Mouse (Mus musculus): Measurements from ENCODE around the gene Sfxn5. TPM values are rescaled to one million over a fixed set of nuclear protein-coding genes. Genes with fewer than 3 reads are reported as not detected.

Sfxn5 gene
- polyA plus RNA-seq, 1 experiment from 2014 or later, result 15.8 TPM

DNA sequence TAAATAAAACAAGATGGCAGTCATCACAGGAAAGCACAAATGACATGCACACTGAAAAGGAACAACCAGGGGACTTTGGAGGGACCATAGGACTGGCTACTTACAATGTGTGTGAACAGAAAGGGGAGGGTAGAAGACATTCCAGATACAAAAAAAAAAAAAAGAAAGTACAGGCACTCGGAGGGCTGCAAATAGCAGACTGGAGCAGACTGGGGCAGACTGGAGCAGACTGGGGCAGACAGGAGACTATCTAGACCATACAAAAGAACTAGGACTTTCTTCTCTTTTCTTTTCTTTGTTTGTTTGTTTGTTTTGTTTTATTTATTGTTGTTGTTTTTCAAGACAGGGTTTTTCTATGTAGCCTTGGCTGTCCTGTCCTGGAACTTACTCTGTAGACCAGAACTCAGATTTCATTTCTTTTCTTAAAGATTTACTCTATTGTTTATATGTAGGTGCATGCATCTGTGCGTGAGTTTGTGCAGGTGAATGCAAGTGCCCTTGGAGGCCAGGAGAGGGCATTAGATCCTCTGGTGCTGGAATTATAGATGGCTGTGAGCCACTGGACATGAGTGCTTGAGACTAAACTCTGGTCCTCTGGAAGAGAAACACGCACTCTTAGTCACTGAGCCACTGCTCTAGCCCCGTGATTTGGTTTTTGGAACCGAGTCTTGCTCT, 30.1 kb upstream of the Sfxn5 start:
- 93% methylated on average over 5 of the region's 5 CpGs for WGBS
- Histone ChIP-seq H3K4me1 (replicated peaks) (peaks cover 11% of the 10 kb centered on the region), H3K4me3 (no peak overlapping the region), H3K27me3 (no peaks in the 10 kb centered on the region), H3K36me3 (no peaks in the 10 kb centered on the region), H3K9me3 (no peaks in the 10 kb centered on the region), H3K27ac (replicated peaks) (no peak overlapping the region), H3K4me2 (no peak overlapping the region), H3K9ac (no peak overlapping the region)
- no peak for ATAC-seq (ENCODE audit: low read depth)

- H3K9me3 ChIP-seq, result no peaks in the 10 kb centered on the region
These were observed 29.4 kb upstream of the Sfxn5 start for GRCm38 (mm10) chr6:85362610-85363009.

DNA sequence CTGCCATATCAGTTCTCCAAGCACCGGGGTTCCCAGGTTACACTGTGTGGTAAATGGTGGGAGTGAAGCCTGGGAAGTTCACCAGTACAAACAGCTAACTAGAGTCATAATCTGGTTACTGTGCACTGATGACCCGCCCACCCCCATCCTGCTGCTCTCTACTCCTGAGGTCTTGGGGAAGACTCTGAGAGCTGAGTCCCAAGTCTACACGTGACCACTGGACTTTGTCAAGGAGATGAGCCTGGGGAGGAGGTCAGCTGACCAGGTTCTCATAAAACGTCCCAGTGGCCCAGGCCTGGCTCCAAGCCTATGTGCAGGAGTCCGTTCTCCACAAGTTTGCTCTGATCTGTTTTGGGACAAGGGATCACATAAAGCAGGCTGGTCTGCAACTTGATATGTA, 27.1 kb upstream of the Sfxn5 start:
- WGBS, result 80% methylated on average over 5 of the region's 5 CpGs
- H3K36me3 ChIP-seq, result no peaks in the 10 kb centered on the region
- no peak overlapping the region for H3K4me2 ChIP-seq
- H3K4me3 ChIP-seq, result no peak overlapping the region
- no peak overlapping the region for H3K9ac ChIP-seq
- no peaks in the 10 kb centered on the region for H3K9me3 ChIP-seq
- H3K27ac ChIP-seq (replicated peaks), result no peak overlapping the region
- H3K4me1 ChIP-seq (replicated peaks), result no peaks in the 10 kb centered on the region
- no peak for ATAC-seq (ENCODE audit: low read depth)
- H3K27me3 ChIP-seq, result no peaks in the 10 kb centered on the region

More at GRCm38 (mm10) chr6:85362610-85363009, 29.4 kb upstream of the Sfxn5 start:
- no peak overlapping the region for H3K9ac ChIP-seq
- no peak for ATAC-seq (ENCODE audit: low read depth)
- H3K27me3 ChIP-seq, result no peaks in the 10 kb centered on the region
- no peak overlapping the region for H3K4me2 ChIP-seq
- no peaks in the 10 kb centered on the region for H3K36me3 ChIP-seq
- H3K4me3 ChIP-seq, result no peak overlapping the region
- no peak overlapping the region for H3K27ac ChIP-seq (replicated peaks)
- peaks cover 11% of the 10 kb centered on the region for H3K4me1 ChIP-seq (replicated peaks)
- 85% methylated on average over 5 of the region's 5 CpGs for WGBS

GRCm38 (mm10) chr6:85358877-85359276, 25.7 kb upstream of the Sfxn5 start:
- no peak overlapping the region for H3K4me3 ChIP-seq
- no peaks in the 10 kb centered on the region for H3K9me3 ChIP-seq
- H3K4me2 ChIP-seq, result no peak overlapping the region
- H3K4me1 ChIP-seq (replicated peaks), result no peaks in the 10 kb centered on the region
- no peak overlapping the region for H3K27ac ChIP-seq (replicated peaks)
- ATAC-seq (ENCODE audit: low read depth), result no peak
- WGBS, result 91% methylated on average over 1 of the region's 1 CpGs
- H3K9ac ChIP-seq, result no peak overlapping the region
- H3K27me3 ChIP-seq, result no peaks in the 10 kb centered on the region
- H3K36me3 ChIP-seq, result no peaks in the 10 kb centered on the region

DNA sequence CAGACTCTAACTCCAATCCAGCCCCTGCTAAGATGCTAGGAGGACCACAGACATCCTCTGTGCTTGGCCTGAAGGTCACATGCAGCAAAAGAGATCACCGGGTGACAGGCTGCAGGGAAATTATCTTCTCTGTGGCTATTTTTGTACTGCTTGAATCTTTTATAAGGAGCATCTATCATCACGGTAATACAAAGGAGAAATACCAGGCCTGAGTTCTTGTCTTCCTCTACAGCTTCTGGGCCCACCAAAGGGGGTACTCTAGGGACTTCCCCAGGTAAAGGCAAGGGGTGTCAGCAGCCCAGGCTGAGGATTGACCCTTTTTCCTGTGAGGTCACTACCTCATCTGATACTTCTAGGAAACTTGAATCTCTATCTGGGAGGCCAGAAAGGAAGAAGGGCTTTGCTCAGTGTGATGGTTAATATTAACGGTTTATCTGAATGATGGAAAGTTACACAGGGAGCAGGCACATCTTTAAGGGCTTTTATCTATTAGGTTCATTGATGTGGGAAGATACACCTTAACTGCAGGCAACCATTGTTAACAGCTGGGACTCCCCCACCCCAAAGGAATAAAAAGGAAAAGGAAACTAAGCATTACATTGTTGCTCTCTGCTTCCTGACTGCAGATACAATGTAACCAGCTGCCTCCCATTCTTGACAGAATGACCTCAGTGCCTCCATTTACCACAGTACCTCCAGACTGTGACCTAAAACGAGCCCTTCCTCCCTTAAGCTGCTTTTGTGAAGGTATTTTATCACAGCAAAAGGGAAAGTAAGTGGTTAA, 23.7 kb upstream of the Sfxn5 start:
- Histone ChIP-seq H3K4me1 (replicated peaks) (no peaks in the 10 kb centered on the region), H3K4me2 (no peak overlapping the region), H3K27ac (replicated peaks) (0 out of 2 replicates have a peak overlapping the region, but pooled peaks have one; percentile 18), H3K4me3 (no peak overlapping the region), H3K9ac (no peak overlapping the region), H3K9me3 (no peaks in the 10 kb centered on the region), H3K36me3 (no peaks in the 10 kb centered on the region), H3K27me3 (no peaks in the 10 kb centered on the region)
- no peak for ATAC-seq (ENCODE audit: low read depth)
- 60% methylated on average over 4 of the region's 4 CpGs for WGBS

DNA sequence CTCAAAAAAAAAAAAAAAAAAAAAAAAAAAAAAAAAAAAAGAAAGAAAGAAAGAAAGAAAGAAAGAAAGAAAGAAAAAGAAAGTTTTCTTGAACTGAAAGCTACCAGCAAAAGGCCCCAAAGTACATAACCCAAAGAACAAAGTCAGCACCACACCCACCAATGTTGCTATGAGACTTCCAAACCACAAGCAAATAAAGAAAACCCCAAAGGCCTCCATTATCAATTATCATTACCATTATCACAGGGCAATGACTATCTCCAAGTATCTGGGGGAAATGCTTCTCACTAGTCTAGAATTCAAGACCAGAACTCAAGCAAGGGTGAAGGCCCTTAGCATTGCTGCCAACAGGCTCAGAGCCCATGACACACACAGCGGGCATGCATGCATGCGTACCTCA, 22.5 kb upstream of the Sfxn5 start:
- Histone ChIP-seq H3K4me1 (replicated peaks) (no peaks in the 10 kb centered on the region), H3K4me3 (no peak overlapping the region), H3K9ac (no peak overlapping the region), H3K36me3 (no peaks in the 10 kb centered on the region), H3K9me3 (no peaks in the 10 kb centered on the region), H3K27ac (replicated peaks) (no peak overlapping the region), H3K27me3 (no peaks in the 10 kb centered on the region), H3K4me2 (no peak overlapping the region)
- 92% methylated on average over 2 of the region's 2 CpGs for WGBS
- no peak for ATAC-seq (ENCODE audit: low read depth)

- no peak for ATAC-seq (ENCODE audit: low read depth)
- Histone ChIP-seq H3K4me3 (no peak overlapping the region), H3K4me1 (replicated peaks) (no peaks in the 10 kb centered on the region), H3K4me2 (no peak overlapping the region), H3K27me3 (no peaks in the 10 kb centered on the region), H3K36me3 (no peaks in the 10 kb centered on the region), H3K9me3 (no peaks in the 10 kb centered on the region), H3K27ac (replicated peaks) (no peak overlapping the region), H3K9ac (no peak overlapping the region)
- WGBS, result 59% methylated on average over 6 of the region's 6 CpGs
These were observed 21.5 kb upstream of the Sfxn5 start for GRCm38 (mm10) chr6:85354709-85355108.

- Histone ChIP-seq H3K27me3 (no peaks in the 10 kb centered on the region), H3K27ac (replicated peaks) (no peak overlapping the region), H3K9ac (no peak overlapping the region), H3K4me1 (replicated peaks) (no peaks in the 10 kb centered on the region), H3K9me3 (no peaks in the 10 kb centered on the region), H3K4me2 (no peak overlapping the region), H3K4me3 (no peak overlapping the region), H3K36me3 (peaks cover 3% of the 10 kb centered on the region; the same call in 1 of the 2 replicates)
- ATAC-seq (ENCODE audit: low read depth), result no peak
- 62% methylated on average over 3 of the region's 3 CpGs for WGBS
These were observed 20.5 kb upstream of the Sfxn5 start for GRCm38 (mm10) chr6:85353706-85354105.

- Histone ChIP-seq H3K4me3 (no peak overlapping the region), H3K4me2 (no peak overlapping the region), H3K27me3 (no peaks in the 10 kb centered on the region), H3K9ac (no peak overlapping the region), H3K9me3 (no peaks in the 10 kb centered on the region), H3K4me1 (replicated peaks) (no peaks in the 10 kb centered on the region), H3K36me3 (peaks cover 20% of the 10 kb centered on the region), H3K27ac (replicated peaks) (no peak overlapping the region)
- ATAC-seq (ENCODE audit: low read depth), result no peak
- 93% methylated on average over 1 of the region's 1 CpGs for WGBS
These were observed 16.9 kb upstream of the Sfxn5 start for GRCm38 (mm10) chr6:85350157-85350556.

GRCm38 (mm10) chr6:85349246-85349645, 16.0 kb upstream of the Sfxn5 start:
- no peak overlapping the region for H3K4me2 ChIP-seq
- WGBS, result 72% methylated on average over 7 of the region's 7 CpGs
- no peaks in the 10 kb centered on the region for H3K4me1 ChIP-seq (replicated peaks)
- H3K9ac ChIP-seq, result no peak overlapping the region
- H3K27ac ChIP-seq (replicated peaks), result no peak overlapping the region
- no peaks in the 10 kb centered on the region for H3K27me3 ChIP-seq
- peaks cover 20% of the 10 kb centered on the region for H3K36me3 ChIP-seq
- no peaks in the 10 kb centered on the region for H3K9me3 ChIP-seq
- no peak for ATAC-seq (ENCODE audit: low read depth)
- no peak overlapping the region for H3K4me3 ChIP-seq

- Histone ChIP-seq H3K36me3 (peaks cover 20% of the 10 kb centered on the region), H3K9me3 (no peaks in the 10 kb centered on the region), H3K4me1 (replicated peaks) (no peaks in the 10 kb centered on the region), H3K27me3 (no peaks in the 10 kb centered on the region), H3K4me3 (no peak overlapping the region), H3K27ac (replicated peaks) (no peak overlapping the region), H3K9ac (no peak overlapping the region), H3K4me2 (no peak overlapping the region)
- WGBS, result 88% methylated on average over 11 of the region's 11 CpGs
- no peak for ATAC-seq (ENCODE audit: low read depth)
These were observed 14.9 kb upstream of the Sfxn5 start for GRCm38 (mm10) chr6:85348133-85348532.

DNA sequence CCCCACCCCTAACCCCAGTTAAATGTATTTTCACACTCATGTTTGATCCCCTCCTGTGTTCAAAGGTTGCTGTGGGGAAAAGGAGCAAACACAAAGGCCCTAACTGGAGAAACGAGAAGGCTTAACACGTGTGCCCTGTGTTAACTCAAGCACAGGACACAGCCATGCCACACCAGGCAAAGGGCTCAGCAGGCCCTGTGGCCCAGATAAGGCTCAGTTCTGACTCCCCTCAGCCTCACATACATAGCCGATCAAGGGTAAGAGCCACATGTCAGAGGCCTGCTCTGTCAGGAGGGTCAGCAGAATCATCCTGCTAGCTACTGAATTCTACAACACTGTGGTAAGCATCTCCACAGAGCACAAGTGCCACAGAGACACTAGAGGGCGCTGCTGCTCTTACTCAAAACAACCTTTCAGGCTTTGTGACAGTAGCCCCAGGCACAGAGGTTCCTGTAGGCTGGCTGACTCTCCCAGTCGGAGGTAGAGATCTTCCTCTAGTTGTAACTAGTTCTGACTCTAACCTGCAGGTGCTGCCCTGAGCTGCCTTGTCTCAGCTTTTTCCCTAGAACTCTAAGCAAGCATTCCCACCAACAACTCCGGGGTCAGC, 12.9 kb upstream of the Sfxn5 start:
- Histone ChIP-seq H3K36me3 (peaks cover 29% of the 10 kb centered on the region), H3K27ac (replicated peaks) (no peak overlapping the region), H3K9ac (no peak overlapping the region), H3K4me2 (no peak overlapping the region), H3K27me3 (0 out of 2 replicates have a peak, but pooled peaks cover 2% of the 10 kb centered on the region), H3K4me3 (no peak overlapping the region), H3K4me1 (replicated peaks) (no peaks in the 10 kb centered on the region), H3K9me3 (no peaks in the 10 kb centered on the region)
- WGBS, result 42% methylated on average over 6 of the region's 6 CpGs
- peak; percentile 83 for ATAC-seq (ENCODE audit: low read depth)

Data from neural tube, embryonic 13.5 days (tissue).